Mouse (Mus musculus) spleen, postnatal 4 days (tissue): Measurements from ENCODE around the gene Atp2b1.

Experiments used
- DNase-seq, 2 experiments: peaks; one replicate each; pipeline ENCODE4 v3.0.0; 2022; ENCODE audit warnings: low spot score in 2 of 2

Gene Atp2b1

GRCm38 (mm10) chr10:99029844-99030243 lies 115.6 kb downstream of the Atp2b1 start:
- no peak for DNase-seq

- no peak for DNase-seq
Observed at GRCm38 (mm10) chr10:99033830-99034828, 119.9 kb downstream of the Atp2b1 start.

GRCm38 (mm10) chr10:99037185-99038065 lies 123.2 kb downstream of the Atp2b1 start:
- DNase-seq, result no peak

- DNase-seq, result no peak
Observed at GRCm38 (mm10) chr10:99038866-99039265, 124.7 kb downstream of the Atp2b1 start.

GRCm38 (mm10) chr10:99040171-99040570 lies 126.0 kb downstream of the Atp2b1 start:
- DNase-seq, result no peak

GRCm38 (mm10) chr10:99046756-99047550 lies 132.7 kb downstream of the Atp2b1 start:
- no peak for DNase-seq

GRCm38 (mm10) chr10:99047551-99047940 lies 133.3 kb downstream of the Atp2b1 start:
- no peak for DNase-seq

GRCm38 (mm10) chr10:99050093-99050492 lies 135.9 kb downstream of the Atp2b1 start:
- DNase-seq, result no peak

- no peak for DNase-seq
Observed at GRCm38 (mm10) chr10:99053111-99053510, 138.9 kb downstream of the Atp2b1 start.

GRCm38 (mm10) chr10:99060588-99060987 lies 146.4 kb downstream of the Atp2b1 start:
- DNase-seq, result no peak

- no peak for DNase-seq
Observed at GRCm38 (mm10) chr10:99061418-99061817, 147.2 kb downstream of the Atp2b1 start.

GRCm38 (mm10) chr10:99062546-99062945 lies 148.3 kb downstream of the Atp2b1 start:
- DNase-seq, result no peak
